ENCODE assay signal across 14 mouse cellular contexts in the genomic region with DNA sequence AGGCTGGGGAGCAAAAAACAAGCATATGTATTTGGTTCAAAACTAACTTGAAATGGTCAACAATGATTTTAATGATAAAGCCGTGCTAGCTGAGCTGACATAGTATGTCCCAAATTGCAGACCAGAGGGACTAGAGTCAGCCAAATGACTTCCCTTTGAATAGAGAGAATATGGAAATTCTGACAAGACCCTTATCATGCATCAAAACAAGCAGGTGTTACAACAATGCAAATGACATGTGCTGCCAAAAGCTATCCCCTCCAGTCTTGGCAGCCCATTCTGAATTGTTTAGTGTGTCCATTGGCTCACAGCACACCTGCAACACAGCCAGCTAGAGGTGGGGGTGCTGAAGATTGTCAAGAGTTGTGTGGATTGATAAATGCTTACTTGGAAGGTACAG.
"Had no signal": no experiment of that assay in that cellular context is flagged by ENCODE, and none has a peak within 500 bp of the region (broad histone marks: within the 10 kb centered on the region; RNA-seq: fewer than 3 reads in every experiment).

No protein-coding gene starts in this region.

- H3K27me3 ChIP-seq: liver, embryonic 15.5 days; stomach, embryonic 15.5 days had no signal

- H3K4me3 ChIP-seq: layer of hippocampus, adult 2 months; limb, embryonic 10.5 days; liver, embryonic 15.5 days; stomach, embryonic 15.5 days had no signal

- ATAC-seq: lung, postnatal 0 days; midbrain, embryonic 16.5 days had no signal

- H3K9me3 ChIP-seq: limb, embryonic 10.5 days; liver, embryonic 15.5 days; stomach, embryonic 15.5 days had no signal

- H3K36me3 ChIP-seq: limb, embryonic 10.5 days; liver, embryonic 15.5 days; stomach, embryonic 15.5 days had no signal

- H3K4me1 ChIP-seq: limb, embryonic 10.5 days; liver, embryonic 15.5 days; stomach, embryonic 15.5 days had no signal

- H3K9ac ChIP-seq: liver, embryonic 15.5 days; stomach, embryonic 15.5 days had no signal

- DNase-seq: kidney, postnatal 10 days; kidney, postnatal 4 days; lung, adult 2 months; lung, postnatal 36 days; right cerebral cortex, postnatal 14 days; thymus, adult 2 months; thymus, postnatal 25 days had no signal

- H3K4me2 ChIP-seq: liver, embryonic 11.5 days; liver, embryonic 15.5 days; stomach, embryonic 15.5 days had no signal

- H3K27ac ChIP-seq: layer of hippocampus, adult 2 months; limb, embryonic 10.5 days; liver, embryonic 15.5 days; stomach, embryonic 15.5 days had no signal
